Mouse (Mus musculus) liver, embryonic 11.5 days (tissue): ENCODE results near the gene Cyren. TPM values are rescaled to one million over a fixed set of nuclear protein-coding genes. Genes with fewer than 3 reads are reported as not detected.

Experiments
- ATAC-seq: fragments of 200-750 bp; cut with Nextera tagmentation; replicated peaks from 2 replicates; pipeline ENCODE4 v1.8.0; 2017; ENCODE audit warnings: moderate number of reproducible peaks, mild to moderate bottlenecking, moderate TSS enrichment, moderate library complexity; ENCODE audit not compliant: low FRiP score
- DNase-seq: peaks from one replicate; pipeline ENCODE4 v3.0.0-alpha.2; 2017; ENCODE audit warnings: low spot score
- H3K27ac ChIP-seq: fragments of 300-500 bp; sonication (generic); 2 replicates; pipeline ENCODE4 v1.5.1; 2014; ENCODE audit warnings: mild to moderate bottlenecking, low read depth, low read length, control low read depth
- H3K27me3 ChIP-seq: fragments of 300-500 bp; sonication (generic); replicated peaks from 2 replicates; pipeline ENCODE4 v1.6.1; 2014; ENCODE audit warnings: low read length, mixed read lengths; ENCODE audit not compliant: control insufficient read depth, insufficient read depth
- H3K36me3 ChIP-seq: fragments of 300-500 bp; sonication (generic); 2 replicates; pipeline ENCODE4 v1.6.1; 2014; ENCODE audit warnings: mild to moderate bottlenecking, low read length, moderate library complexity, mixed read lengths; ENCODE audit not compliant: control insufficient read depth, insufficient read depth
- H3K4me1 ChIP-seq: fragments of 300-500 bp; sonication (generic); replicated peaks from 2 replicates; pipeline ENCODE4 v1.6.1; 2014; ENCODE audit warnings: low read length, mixed read lengths; ENCODE audit not compliant: control insufficient read depth, insufficient read depth
- H3K4me2 ChIP-seq: fragments of 300-500 bp; sonication (generic); 2 replicates; pipeline ENCODE4 v1.6.1; 2014; ENCODE audit warnings: mild to moderate bottlenecking, control low read depth, moderate library complexity
- H3K4me3 ChIP-seq: fragments of 300-500 bp; sonication (generic); 2 replicates; pipeline ENCODE4 v1.5.1; 2014; ENCODE audit warnings: low read depth, low read length, control low read depth
- H3K9ac ChIP-seq: fragments of 300-500 bp; sonication (generic); 2 replicates; pipeline ENCODE4 v1.6.1; 2014; ENCODE audit warnings: low read depth, low read length, control low read depth
- H3K9me3 ChIP-seq: fragments of 300-500 bp; sonication (generic); 2 replicates; pipeline ENCODE4 v1.6.1; 2016; ENCODE audit warnings: low read length, inconsistent platforms, mixed read lengths; ENCODE audit not compliant: control insufficient read depth
- WGBS: fragments of 180-500 bp; shearing (Covaris S2); extraction: QIAGEN DNeasy Blood & Tissue Kit; methylation state at CpG from one replicate; pipeline ENCODE4 v1.1.7; 2014; 5-methylcytosine and 5-hydroxymethylcytosine counted together
- polyA plus RNA-seq: library from polyadenylated mRNA; unstranded; fragments of >200 nt; fragmentation: Nextera tagmentation; extraction: Ambion mirVana; gene quantifications from 2 replicates; pipeline ENCODE4 v1.2.1, GENCODE M21; 2014

The Cyren gene
- polyA plus RNA-seq, 1 experiment from 2014 or later: 20.1 TPM

DNA sequence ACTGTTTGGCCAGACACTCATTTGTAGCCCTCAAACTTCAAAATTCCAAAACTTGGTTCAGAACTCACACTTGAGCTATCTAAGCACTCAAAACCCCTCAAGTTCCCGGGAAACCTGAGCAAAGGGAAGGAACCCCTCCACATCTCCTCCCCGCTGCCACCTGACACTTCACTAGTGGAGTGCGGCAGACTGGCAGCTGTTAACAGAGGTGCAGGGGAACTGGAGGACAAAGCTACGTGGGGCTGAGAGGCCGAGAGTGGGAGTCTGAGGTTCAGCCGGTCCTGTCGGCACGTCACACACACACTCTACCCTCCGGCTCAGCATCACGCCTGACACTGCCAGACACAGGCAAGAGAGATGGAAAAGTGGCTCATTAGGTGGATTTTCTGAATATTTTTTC lies 26.0 kb upstream of the Cyren start:
- no peaks in the 10 kb centered on the region for H3K9me3 ChIP-seq
- H3K36me3 ChIP-seq: peaks cover 35% of the 10 kb centered on the region
- peaks cover 35% of the 10 kb centered on the region for H3K4me1 ChIP-seq
- WGBS: 80% methylated on average over 10 of the region's 10 CpGs
- H3K4me3 ChIP-seq: no peak overlapping the region
- H3K9ac ChIP-seq: no peak overlapping the region
- no peak overlapping the region for H3K4me2 ChIP-seq
- H3K27ac ChIP-seq: no peak overlapping the region
- no peak for DNase-seq
- no peak for ATAC-seq
- no peaks in the 10 kb centered on the region for H3K27me3 ChIP-seq

DNA sequence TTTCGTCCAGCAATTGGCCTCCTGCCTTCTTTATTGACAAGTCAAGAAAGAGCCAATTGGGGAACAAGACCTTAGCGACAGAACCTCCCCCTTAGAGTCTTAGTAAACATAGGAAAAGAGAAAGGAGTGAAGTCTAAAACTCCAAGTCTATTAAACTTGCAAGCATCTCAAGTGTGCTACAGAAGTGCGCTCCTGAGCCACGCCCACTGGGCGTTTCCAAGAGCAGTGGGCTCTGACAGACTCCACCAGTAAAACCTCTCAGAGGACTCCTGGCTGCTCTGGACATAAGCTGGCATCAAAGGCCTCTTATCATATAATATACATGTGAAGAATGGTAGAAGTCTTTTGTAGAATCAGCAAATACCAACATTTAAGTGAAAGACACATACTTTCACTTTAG lies 25.6 kb upstream of the Cyren start:
- H3K36me3 ChIP-seq: peaks cover 33% of the 10 kb centered on the region
- no peak for ATAC-seq
- H3K9me3 ChIP-seq: no peaks in the 10 kb centered on the region
- DNase-seq: no peak
- H3K27me3 ChIP-seq: no peaks in the 10 kb centered on the region
- no peak overlapping the region for H3K27ac ChIP-seq
- 77% methylated on average over 5 of the region's 5 CpGs for WGBS
- no peak overlapping the region for H3K4me2 ChIP-seq
- peaks cover 31% of the 10 kb centered on the region for H3K4me1 ChIP-seq
- H3K9ac ChIP-seq: no peak overlapping the region
- H3K4me3 ChIP-seq: no peak overlapping the region

DNA sequence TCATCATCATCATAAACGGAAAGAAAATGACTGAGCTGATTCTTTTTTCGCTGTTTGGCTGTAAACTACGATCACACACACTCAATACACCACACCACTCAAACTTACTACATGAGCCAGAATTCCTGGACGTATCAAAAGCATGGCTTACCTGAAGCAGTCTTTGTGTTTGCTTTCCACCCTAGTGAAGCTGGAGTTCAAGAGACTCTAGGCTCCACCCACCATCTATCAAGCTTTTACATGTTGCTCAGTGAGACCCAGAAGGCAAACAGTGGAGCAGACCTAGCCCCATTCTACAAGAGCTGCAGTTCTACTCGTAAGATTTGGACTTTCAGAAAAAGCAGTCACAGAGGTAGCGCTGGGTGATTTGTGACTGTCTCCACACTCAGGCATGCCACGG lies 24.7 kb upstream of the Cyren start:
- Histone ChIP-seq H3K27ac (no peak overlapping the region), H3K36me3 (peaks cover 34% of the 10 kb centered on the region), H3K4me3 (no peak overlapping the region), H3K9me3 (no peaks in the 10 kb centered on the region), H3K27me3 (no peaks in the 10 kb centered on the region), H3K9ac (no peak overlapping the region), H3K4me1 (peaks cover 25% of the 10 kb centered on the region), H3K4me2 (no peak overlapping the region)
- WGBS: 86% methylated on average over 7 of the region's 7 CpGs
- no peak for DNase-seq
- ATAC-seq: no peak

DNA sequence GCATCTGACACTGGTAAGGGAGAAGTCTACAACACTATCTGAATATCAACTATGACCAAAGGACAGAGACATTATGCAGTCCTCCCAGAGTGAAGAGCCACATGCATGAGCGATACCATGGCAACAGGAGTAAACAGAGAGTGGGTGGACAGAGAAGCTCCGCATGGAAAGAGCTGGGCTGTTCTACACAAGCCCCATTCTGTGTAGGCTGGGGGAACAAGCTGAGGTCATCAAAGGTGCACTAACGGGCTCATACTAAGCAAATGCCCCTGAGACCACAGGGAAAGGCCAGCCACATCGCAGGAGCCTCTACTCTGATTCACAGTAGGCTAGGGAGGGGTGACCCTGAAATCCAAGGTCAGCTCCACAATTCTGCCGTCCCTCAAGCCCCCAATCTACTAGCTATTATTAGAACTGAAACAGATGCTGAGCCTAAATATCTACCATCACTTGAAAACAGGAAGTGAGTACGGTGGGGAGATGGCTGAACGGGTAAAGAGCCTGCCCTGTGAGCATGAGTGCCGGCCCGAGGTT lies 24.1 kb upstream of the Cyren start:
- Histone ChIP-seq H3K9ac (no peak overlapping the region), H3K9me3 (no peaks in the 10 kb centered on the region), H3K27me3 (no peaks in the 10 kb centered on the region), H3K4me3 (no peak overlapping the region), H3K4me1 (peaks cover 20% of the 10 kb centered on the region), H3K36me3 (peaks cover 34% of the 10 kb centered on the region), H3K4me2 (no peak overlapping the region), H3K27ac (no peak overlapping the region)
- ATAC-seq: no peak
- DNase-seq: no peak
- WGBS: 56% methylated on average over 9 of the region's 9 CpGs

DNA sequence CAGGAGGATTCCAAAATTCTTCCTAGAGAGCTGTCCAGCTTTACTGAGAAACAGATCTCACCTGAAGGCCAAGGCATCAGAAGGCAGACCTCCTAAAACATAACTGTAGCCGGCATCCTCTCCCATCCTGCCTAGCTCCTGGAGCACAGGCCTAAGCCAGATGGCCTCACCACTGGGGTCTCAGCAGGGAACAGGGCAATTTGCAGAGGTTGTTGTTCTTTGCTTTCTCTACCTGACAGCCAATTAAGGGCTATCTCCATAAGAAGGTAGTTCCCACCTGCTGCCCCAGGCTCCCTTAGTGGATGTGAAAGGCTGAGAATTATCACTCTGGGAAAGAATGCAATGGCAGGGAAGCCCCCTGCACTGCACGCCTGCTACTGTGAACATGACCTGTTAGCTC lies 23.1 kb upstream of the Cyren start:
- Histone ChIP-seq H3K9me3 (no peaks in the 10 kb centered on the region), H3K9ac (no peak overlapping the region), H3K27me3 (no peaks in the 10 kb centered on the region), H3K4me3 (no peak overlapping the region), H3K4me1 (peaks cover 16% of the 10 kb centered on the region), H3K4me2 (no peak overlapping the region), H3K36me3 (peaks cover 38% of the 10 kb centered on the region), H3K27ac (no peak overlapping the region)
- DNase-seq (no peak), ATAC-seq (no peak)
- WGBS: 78% methylated on average over 2 of the region's 2 CpGs

DNA sequence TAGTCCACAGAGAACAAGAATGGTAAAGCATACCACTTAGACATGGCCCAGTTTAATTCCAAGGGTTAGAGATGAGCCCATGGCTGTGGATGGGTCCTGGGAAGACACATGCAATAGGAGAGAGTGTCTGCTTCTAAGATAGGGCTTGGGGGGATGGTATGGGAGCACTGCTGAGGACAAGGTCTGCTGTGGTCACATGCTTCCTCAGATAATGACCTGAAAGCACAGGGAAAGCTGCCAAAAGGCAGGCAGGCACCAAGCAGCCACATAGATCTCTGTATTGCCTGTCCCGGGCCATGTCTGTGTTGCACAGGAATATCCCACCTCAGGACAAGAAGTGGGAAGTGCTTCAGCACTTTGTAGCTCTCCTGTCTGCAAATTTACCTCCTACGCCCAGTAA lies 21.3 kb upstream of the Cyren start:
- peaks cover 14% of the 10 kb centered on the region for H3K4me1 ChIP-seq
- WGBS: 66% methylated on average over 2 of the region's 2 CpGs
- ATAC-seq: peak; percentile 35; the same call in 1 of the 2 replicates
- H3K27ac ChIP-seq: no peak overlapping the region
- no peak overlapping the region for H3K4me2 ChIP-seq
- peaks cover 39% of the 10 kb centered on the region for H3K36me3 ChIP-seq
- H3K9me3 ChIP-seq: no peaks in the 10 kb centered on the region
- DNase-seq: no peak
- no peak overlapping the region for H3K9ac ChIP-seq
- H3K27me3 ChIP-seq: no peaks in the 10 kb centered on the region
- H3K4me3 ChIP-seq: no peak overlapping the region

DNA sequence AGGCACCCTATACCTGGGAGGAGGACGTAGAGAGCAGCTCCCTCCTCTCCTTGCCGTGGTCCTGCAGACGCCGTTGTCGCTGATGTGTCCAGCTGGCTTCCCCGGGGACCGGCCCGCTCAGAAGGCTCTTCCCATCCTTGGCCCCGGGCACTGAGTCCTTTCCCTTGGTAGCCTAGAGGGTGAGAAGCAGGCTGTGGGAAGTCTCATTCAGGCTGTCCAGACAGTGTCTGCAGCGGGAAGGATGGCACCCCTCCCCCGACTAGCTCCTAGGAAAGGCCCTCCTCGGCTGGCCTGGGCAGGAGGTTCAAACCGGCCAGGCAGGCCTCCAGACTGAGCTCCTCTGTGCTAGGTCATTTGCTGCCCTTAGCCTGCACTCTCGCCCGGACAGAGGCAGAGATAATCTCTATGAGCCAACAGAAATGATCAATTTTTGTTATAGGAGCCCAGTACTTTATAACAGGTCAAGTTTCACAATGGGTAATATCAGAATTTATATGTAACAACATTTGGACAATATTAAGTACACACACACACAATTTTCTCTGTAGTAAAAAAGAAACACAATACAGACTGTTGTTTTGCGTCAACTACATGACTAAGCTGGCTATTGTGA lies 18.4 kb upstream of the Cyren start:
- Histone ChIP-seq H3K27ac (no peak overlapping the region), H3K9me3 (no peaks in the 10 kb centered on the region), H3K4me1 (peaks cover 4% of the 10 kb centered on the region), H3K9ac (no peak overlapping the region), H3K27me3 (no peaks in the 10 kb centered on the region), H3K36me3 (peaks cover 51% of the 10 kb centered on the region), H3K4me2 (no peak overlapping the region), H3K4me3 (no peak overlapping the region)
- 77% methylated on average over 16 of the region's 16 CpGs for WGBS
- no peak for ATAC-seq
- no peak for DNase-seq

DNA sequence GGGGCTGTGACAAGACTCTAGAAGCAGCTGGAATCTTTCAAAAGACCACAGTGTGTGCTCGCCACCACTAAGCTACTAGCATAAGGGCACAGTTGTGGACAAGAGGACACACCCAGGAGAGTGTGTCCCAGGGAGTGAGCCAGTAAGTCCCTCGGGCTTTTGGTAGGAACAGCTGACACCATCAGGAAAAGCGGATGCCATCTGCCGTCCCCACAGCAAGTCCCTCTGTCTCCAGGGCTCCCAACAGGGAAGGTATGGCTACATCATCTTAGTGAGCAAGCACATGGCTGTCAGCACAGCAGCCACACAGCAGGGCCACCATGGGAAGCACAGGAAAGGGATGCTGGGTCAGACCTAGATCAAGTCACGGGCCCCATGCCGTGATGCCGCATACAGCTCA lies 17.7 kb upstream of the Cyren start:
- H3K9ac ChIP-seq: no peak overlapping the region
- no peaks in the 10 kb centered on the region for H3K9me3 ChIP-seq
- H3K4me3 ChIP-seq: no peak overlapping the region
- H3K36me3 ChIP-seq: peaks cover 48% of the 10 kb centered on the region
- H3K4me2 ChIP-seq: no peak overlapping the region
- peaks cover 4% of the 10 kb centered on the region for H3K4me1 ChIP-seq
- no peak overlapping the region for H3K27ac ChIP-seq
- ATAC-seq (no peak), DNase-seq (no peak)
- WGBS: 93% methylated on average over 7 of the region's 7 CpGs
- no peaks in the 10 kb centered on the region for H3K27me3 ChIP-seq

DNA sequence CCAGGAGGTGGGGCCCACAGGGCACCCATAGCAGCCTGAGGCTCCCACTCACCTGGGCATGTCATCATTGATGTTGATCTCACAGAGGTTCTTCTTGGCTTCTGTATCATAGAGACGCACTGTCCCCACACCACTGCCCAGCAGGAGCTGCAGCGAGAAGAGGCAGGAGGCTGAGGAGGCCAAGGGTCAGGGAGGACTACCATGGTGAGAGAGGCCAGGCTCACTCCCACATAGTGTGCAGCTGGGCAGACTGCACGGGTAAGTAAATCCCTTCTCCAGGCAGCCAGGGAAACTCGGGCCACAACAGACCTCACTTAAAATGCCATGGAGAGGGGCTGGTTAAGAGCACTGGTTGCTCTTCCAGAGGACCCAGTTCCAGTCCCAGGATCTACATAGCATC lies 11.3 kb upstream of the Cyren start:
- H3K4me1 ChIP-seq: no peaks in the 10 kb centered on the region
- no peak overlapping the region for H3K4me2 ChIP-seq
- DNase-seq (no peak), ATAC-seq (no peak)
- WGBS: 76% methylated on average over 4 of the region's 4 CpGs
- peaks cover 50% of the 10 kb centered on the region for H3K36me3 ChIP-seq
- H3K9me3 ChIP-seq: no peaks in the 10 kb centered on the region
- no peak overlapping the region for H3K4me3 ChIP-seq
- H3K27ac ChIP-seq: no peak overlapping the region
- no peak overlapping the region for H3K9ac ChIP-seq
- H3K27me3 ChIP-seq: no peaks in the 10 kb centered on the region
